In the genomic region with DNA sequence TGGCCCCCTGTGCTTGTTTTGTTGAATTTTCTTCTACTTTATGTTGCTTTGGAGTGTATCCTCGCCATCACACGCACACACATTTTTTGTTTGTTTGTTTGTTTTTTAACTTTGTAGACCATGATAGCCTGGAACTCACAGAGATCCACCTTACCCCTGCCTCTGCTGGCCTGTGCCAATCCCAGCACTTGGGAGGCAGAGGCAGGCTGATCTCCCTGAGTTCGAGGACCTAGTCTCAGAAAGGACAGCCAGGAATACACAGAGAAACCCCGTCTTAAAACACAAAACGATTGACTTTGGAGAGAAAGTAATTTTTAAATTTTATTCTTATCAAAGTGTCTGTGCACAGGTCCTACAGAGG, we compare ENCODE assay signal across 8 mouse cellular contexts. TPM values are rescaled to one million over a fixed set of nuclear protein-coding genes. Genes with fewer than 3 reads are reported as not detected.
DNase-seq lines count a peak whose midpoint lies in the region; ATAC-seq and TF ChIP-seq lines count a peak whose summit lies in the region.

No protein-coding gene starts in this region.

- H3K4me2 ChIP-seq in lung, postnatal 0 days (replicated peaks; ENCODE audit: low read depth, low read length): peak overlapping the region; percentile 96; the same call in 1 of the 2 replicates
- H3K4me2 ChIP-seq in forebrain, embryonic 14.5 days (ENCODE audit: low read length): no peak overlapping the region
- H3K4me2 ChIP-seq in liver, embryonic 13.5 days: peak overlapping the region; percentile 48
- H3K4me2 ChIP-seq in stomach, embryonic 16.5 days (ENCODE audit: low read depth, low read length): peak overlapping the region; percentile 32; the same call in 1 of the 2 replicates

- H3K4me1 ChIP-seq in lung, postnatal 0 days (ENCODE audit: insufficient read depth, low read depth, low read length): peaks cover 13% of the 10 kb centered on the region
- H3K4me1 ChIP-seq in forebrain, embryonic 14.5 days (ENCODE audit: control insufficient read depth, insufficient read depth, low read length): peaks cover 17% of the 10 kb centered on the region
- peaks cover 38% of the 10 kb centered on the region for H3K4me1 ChIP-seq in liver, embryonic 13.5 days (replicated peaks)
- H3K4me1 ChIP-seq in stomach, embryonic 16.5 days (ENCODE audit: control insufficient read depth, insufficient read depth, low read length): peaks cover 18% of the 10 kb centered on the region

- no peaks in the 10 kb centered on the region for H3K27me3 ChIP-seq in lung, postnatal 0 days (replicated peaks; ENCODE audit: insufficient read depth, low read length)
- H3K27me3 ChIP-seq in forebrain, embryonic 14.5 days (replicated peaks; ENCODE audit: control insufficient read depth, insufficient read depth, low read length): no peaks in the 10 kb centered on the region
- H3K27me3 ChIP-seq in liver, embryonic 13.5 days: no peaks in the 10 kb centered on the region
- no peaks in the 10 kb centered on the region for H3K27me3 ChIP-seq in stomach, embryonic 16.5 days (ENCODE audit: control insufficient read depth, insufficient read depth, low read length)

- intact Hi-C loops in left cerebral cortex, postnatal 14 days (cut with DNase I): loop anchor here (5.0 kb wide), 2 partner anchors 46 to 116 kb away; a partner anchor contains a TSS

- TF ChIP-seq EP300 in lung, postnatal 0 days (IDR thresholded peaks at IDR 0.05): no peak

- H3K9ac ChIP-seq in lung, postnatal 0 days (replicated peaks; ENCODE audit: low read depth): no peak overlapping the region
- H3K9ac ChIP-seq in forebrain, embryonic 14.5 days (ENCODE audit: low read length): no peak overlapping the region
- no peak overlapping the region for H3K9ac ChIP-seq in liver, embryonic 13.5 days
- no peak overlapping the region for H3K9ac ChIP-seq in stomach, embryonic 16.5 days (ENCODE audit: low read length)

- TF ChIP-seq CTCF in lung, postnatal 0 days (IDR thresholded peaks at IDR 0.05): no peak

- H3K36me3 ChIP-seq in lung, postnatal 0 days (ENCODE audit: insufficient read depth, low read length): no peaks in the 10 kb centered on the region; the same call in 1 of the 2 replicates
- peaks cover 23% of the 10 kb centered on the region for H3K36me3 ChIP-seq in forebrain, embryonic 14.5 days (ENCODE audit: control insufficient read depth, insufficient read depth, low read length)
- peaks cover 22% of the 10 kb centered on the region for H3K36me3 ChIP-seq in liver, embryonic 13.5 days
- no peaks in the 10 kb centered on the region for H3K36me3 ChIP-seq in stomach, embryonic 16.5 days (ENCODE audit: control insufficient read depth, insufficient read depth, low read length)

- no peak overlapping the region; the same call in 1 of the 2 replicates for H3K27ac ChIP-seq in lung, postnatal 0 days (ENCODE audit: low read length)
- no peak overlapping the region for H3K27ac ChIP-seq in forebrain, embryonic 14.5 days (ENCODE audit: low read depth, low read length)
- peak overlapping the region; percentile 60 for H3K27ac ChIP-seq in liver, embryonic 13.5 days
- no peak overlapping the region for H3K27ac ChIP-seq in stomach, embryonic 16.5 days (ENCODE audit: low read length)

- ATAC-seq in lung, postnatal 0 days: peak; percentile 26
- ATAC-seq in forebrain, embryonic 14.5 days: peak; percentile 48
- peak; percentile 58 for ATAC-seq in liver, embryonic 13.5 days (ENCODE audit: low read depth)
- peak; percentile 23; the same call in 1 of the 2 replicates for ATAC-seq in stomach, embryonic 16.5 days (ENCODE audit: insufficient read depth, low FRiP score)

- DNase-seq in lung, postnatal 0 days (ENCODE audit: low spot score): no peak
- DNase-seq in lung, postnatal 10 days: no peak
- DNase-seq in forebrain, embryonic 14.5 days (ENCODE audit: low spot score): no peak
- no peak for DNase-seq in liver, embryonic 13.5 days
- DNase-seq in urinary bladder, postnatal 4 days (ENCODE audit: low spot score in 2 of 2): no peak
- no peak for DNase-seq in left cerebral cortex, postnatal 14 days (ENCODE audit: low spot score in 2 of 2)
- DNase-seq in kidney, adult 18-20 months: no peak

- H3K4me3 ChIP-seq in lung, postnatal 0 days (ENCODE audit: low read depth, low read length): peak overlapping the region; percentile 94; the same call in 1 of the 2 replicates
- peak overlapping the region; percentile 95; the same call in 1 of the 2 replicates for H3K4me3 ChIP-seq in forebrain, embryonic 14.5 days (ENCODE audit: low read depth, low read length)
- peak overlapping the region; percentile 97 for H3K4me3 ChIP-seq in liver, embryonic 13.5 days (replicated peaks)
- peak overlapping the region; percentile 99 for H3K4me3 ChIP-seq in stomach, embryonic 16.5 days (replicated peaks; ENCODE audit: low read length)

- H3K9me3 ChIP-seq in lung, postnatal 0 days (ENCODE audit: low read length): no peaks in the 10 kb centered on the region
- H3K9me3 ChIP-seq in forebrain, embryonic 14.5 days (replicated peaks; ENCODE audit: control insufficient read depth, low read length): no peaks in the 10 kb centered on the region
- H3K9me3 ChIP-seq in liver, embryonic 13.5 days (replicated peaks): no peaks in the 10 kb centered on the region
- H3K9me3 ChIP-seq in stomach, embryonic 16.5 days (replicated peaks; ENCODE audit: control insufficient read depth, low read length): no peaks in the 10 kb centered on the region

- 32% methylated on average over 5 of the region's 5 CpGs for WGBS in lung, postnatal 0 days
- 32% methylated on average over 5 of the region's 5 CpGs for WGBS in forebrain, embryonic 14.5 days
- WGBS in liver, embryonic 13.5 days (ENCODE audit: insufficient replicate concordance): 20% methylated on average over 5 of the region's 5 CpGs
- 34% methylated on average over 5 of the region's 5 CpGs for WGBS in stomach, embryonic 16.5 days

RNA-seq across cellular contexts. Expression of a gene that starts 0.4 kb away (rescaled TPM):
- 3.6 and 4.1 TPM in 2 replicates for polyA plus RNA-seq in lung, postnatal 0 days (2015; fragmentation: Nextera tagmentation; extraction: Ambion mirVana)
- polyA plus RNA-seq in forebrain, embryonic 14.5 days (2014; fragmentation: Nextera tagmentation; extraction: Ambion mirVana): 15.2 and 19.8 TPM in 2 replicates
- polyA plus RNA-seq in liver, embryonic 13.5 days (2015; fragmentation: Nextera tagmentation; extraction: Ambion mirVana): 2.4 and 2.6 TPM in 2 replicates
- 7.4 and 7.5 TPM in 2 replicates for polyA plus RNA-seq in stomach, embryonic 16.5 days (2015; fragmentation: Nextera tagmentation; extraction: Ambion mirVana)
- total RNA-seq in left cerebral cortex, postnatal 14 days (2021): 10 to 100 TPM; 81.8 to 82.1 TPM

RNA-seq across cellular contexts. Expression of a gene that starts 31.2 kb away (rescaled TPM):
- polyA plus RNA-seq in lung, postnatal 0 days (2015; fragmentation: Nextera tagmentation; extraction: Ambion mirVana): 0.38 and 0.43 TPM in 2 replicates
- 0.59 and 0.71 TPM in 2 replicates for polyA plus RNA-seq in forebrain, embryonic 14.5 days (2014; fragmentation: Nextera tagmentation; extraction: Ambion mirVana)
- polyA plus RNA-seq in liver, embryonic 13.5 days (2015; fragmentation: Nextera tagmentation; extraction: Ambion mirVana): 0.08 and 0.24 TPM in 2 replicates
- polyA plus RNA-seq in stomach, embryonic 16.5 days (2015; fragmentation: Nextera tagmentation; extraction: Ambion mirVana): 0.29 and 0.30 TPM in 2 replicates
- total RNA-seq in left cerebral cortex, postnatal 14 days (2021): 1 to 10 TPM; 1.4 to 2.2 TPM

RNA-seq across cellular contexts. Expression of a gene that starts 31.3 kb away (rescaled TPM):
- polyA plus RNA-seq in lung, postnatal 0 days (2015; fragmentation: Nextera tagmentation; extraction: Ambion mirVana): 56.3 and 57.6 TPM in 2 replicates
- polyA plus RNA-seq in forebrain, embryonic 14.5 days (2014; fragmentation: Nextera tagmentation; extraction: Ambion mirVana): 99.6 and 109 TPM in 2 replicates
- 25.1 and 27.6 TPM in 2 replicates for polyA plus RNA-seq in liver, embryonic 13.5 days (2015; fragmentation: Nextera tagmentation; extraction: Ambion mirVana)
- 99.1 and 109 TPM in 2 replicates for polyA plus RNA-seq in stomach, embryonic 16.5 days (2015; fragmentation: Nextera tagmentation; extraction: Ambion mirVana)
- total RNA-seq in left cerebral cortex, postnatal 14 days (2021): 10 to 100 TPM; 62.9 to 63.1 TPM

RNA-seq across cellular contexts. Expression of a gene that starts 54.9 kb away (rescaled TPM):
- polyA plus RNA-seq in lung, postnatal 0 days (2015; fragmentation: Nextera tagmentation; extraction: Ambion mirVana): 85.7 and 92.9 TPM in 2 replicates
- polyA plus RNA-seq in forebrain, embryonic 14.5 days (2014; fragmentation: Nextera tagmentation; extraction: Ambion mirVana): 198 and 208 TPM in 2 replicates
- polyA plus RNA-seq in liver, embryonic 13.5 days (2015; fragmentation: Nextera tagmentation; extraction: Ambion mirVana): 86.2 and 108 TPM in 2 replicates
- 178 and 192 TPM in 2 replicates for polyA plus RNA-seq in stomach, embryonic 16.5 days (2015; fragmentation: Nextera tagmentation; extraction: Ambion mirVana)
- 100 to 1,000 TPM; 116 to 121 TPM for total RNA-seq in left cerebral cortex, postnatal 14 days (2021)

RNA-seq across cellular contexts. Expression of a gene that starts 57.4 kb away (rescaled TPM):
- 75.6 and 86.5 TPM in 2 replicates for polyA plus RNA-seq in lung, postnatal 0 days (2015; fragmentation: Nextera tagmentation; extraction: Ambion mirVana)
- 16.1 and 20.8 TPM in 2 replicates for polyA plus RNA-seq in forebrain, embryonic 14.5 days (2014; fragmentation: Nextera tagmentation; extraction: Ambion mirVana)
- polyA plus RNA-seq in liver, embryonic 13.5 days (2015; fragmentation: Nextera tagmentation; extraction: Ambion mirVana): 11.8 and 13.1 TPM in 2 replicates
- polyA plus RNA-seq in stomach, embryonic 16.5 days (2015; fragmentation: Nextera tagmentation; extraction: Ambion mirVana): 114 and 119 TPM in 2 replicates
- total RNA-seq in left cerebral cortex, postnatal 14 days (2021): 10 to 100 TPM; 10.0 to 12.2 TPM
